Mouse (Mus musculus) myocyte (in vitro differentiated cells): ENCODE measurements around the gene Efna1.

Experiments used
- MYOD1 ChIP-seq, 3 experiments: IDR thresholded peaks; one replicate each; pipeline ENCODE4 v1.6.1; 2011; ENCODE audit warnings: control low read depth in 2 of 3, low read depth in 2 of 3, mild to moderate bottlenecking in 2 of 3, moderate library complexity in 1 of 3; ENCODE audit not compliant: insufficient read length in 2 of 3, control insufficient read depth in 1 of 3
- MYOG ChIP-seq, 3 experiments: IDR thresholded peaks; one replicate each; pipeline ENCODE4 v1.6.1; 2011; ENCODE audit warnings: control low read depth in 2 of 3, low read depth in 2 of 3, mild to moderate bottlenecking in 2 of 3; ENCODE audit not compliant: insufficient read length in 2 of 3, control insufficient read depth in 1 of 3, insufficient read depth in 1 of 3
- POLR2A ChIP-seq: IDR thresholded peaks from one replicate; pipeline ENCODE4 v1.6.1; 2011; ENCODE audit warnings: low read depth, mild to moderate bottlenecking, control low read depth, moderate library complexity; ENCODE audit not compliant: insufficient read length

GRCm38 (mm10) chr3:89237682-89238081 lies 43.3 kb downstream of the Efna1 start:
- TF ChIP-seq POLR2A (no peak), MYOD1 (IDR thresholded peaks at IDR 0.05; ENCODE audit: control insufficient read depth in 1 of 3, insufficient read length in 2 of 3, low read depth in 2 of 3) (no peak), MYOG (IDR thresholded peaks at IDR 0.05; ENCODE audit: control insufficient read depth in 1 of 3, insufficient read depth in 1 of 3, insufficient read length in 2 of 3, low read depth in 2 of 3) (no peak)
